Mouse (Mus musculus) inflammation-experienced regulatory T-cells, adult 6 months (primary cell): ENCODE data around the gene Gal3st2. TPM values are rescaled to one million over a fixed set of nuclear protein-coding genes. Genes with fewer than 3 reads are reported as not detected.
A peak's percentile ranks its signal among the peaks of the same experiment; 100 is the strongest.
"Not testable (repeated sequence)": the region's sequence is repeated elsewhere in the genome, so short reads cannot be mapped to it uniquely, and the experiment has no call there.

ENCODE experiments used
- ATAC-seq: one replicate; pipeline ENCODE4 v1.8.0; 2017
- polyA plus RNA-seq, 3 experiments: library from polyadenylated mRNA; unstranded; fragments of 100-300 nt; shearing (Covaris generic); gene quantifications; one replicate each; pipeline ENCODE4 v1.2.1; 2017

The Gal3st2 gene
- polyA plus RNA-seq, result not detected

DNA sequence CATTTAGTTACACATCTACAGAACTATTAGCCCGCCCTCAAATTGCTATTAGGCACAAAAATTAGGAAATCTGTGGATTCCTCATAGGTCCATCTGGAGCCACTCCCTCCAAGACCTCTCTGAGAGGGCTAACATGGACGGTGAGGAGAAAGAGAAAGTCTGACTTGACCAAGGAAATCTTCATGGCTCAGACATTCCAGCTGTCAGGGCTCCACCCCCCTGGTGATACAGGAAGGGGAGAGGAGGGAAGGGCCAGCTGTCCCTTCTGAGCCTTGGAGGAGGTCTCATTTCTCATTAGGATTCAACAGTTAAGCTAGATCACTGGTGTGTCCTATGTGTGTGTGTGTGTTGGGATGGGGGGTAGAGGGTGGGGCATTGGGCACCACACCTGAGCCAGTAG, at the start of gene Gal3st2:
TSS of gene Gal3st2 (plus strand) at position 259 of the 400 bp plus-strand sequence.
- not testable (repeated sequence) for ATAC-seq

DNA sequence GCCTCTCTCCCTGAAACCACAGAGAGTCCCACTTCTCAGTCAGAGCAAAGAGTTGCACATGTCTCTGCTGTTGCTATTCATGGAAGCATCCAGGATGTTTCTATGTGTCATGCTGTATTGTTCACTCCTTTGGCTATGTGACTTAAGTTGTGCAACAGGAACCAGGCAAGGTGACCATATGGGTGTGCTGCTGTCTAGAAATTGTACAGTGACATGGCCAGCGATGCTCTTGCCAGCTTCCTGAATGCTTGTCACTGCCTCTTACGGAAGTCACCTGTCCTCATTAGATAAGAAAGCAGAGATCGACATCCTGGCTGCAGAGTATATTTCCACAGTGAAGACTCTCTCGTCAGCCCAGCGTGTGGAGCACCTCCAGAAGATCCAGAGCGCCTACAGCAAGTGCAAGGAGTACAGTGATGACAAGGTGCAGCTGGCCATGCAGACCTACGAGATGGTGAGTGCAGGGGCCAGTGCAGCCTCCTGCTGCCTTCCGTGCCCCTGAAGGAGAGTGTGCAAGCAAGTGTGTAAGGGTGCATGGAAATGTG, 49.5 kb upstream of the Gal3st2 start:
- no peak for ATAC-seq

- no peak for ATAC-seq
These were observed 43.1 kb upstream of the Gal3st2 start for GRCm38 (mm10) chr1:93817823-93818532.

- ATAC-seq, result no peak
These were observed 42.4 kb upstream of the Gal3st2 start for GRCm38 (mm10) chr1:93818722-93819121.

GRCm38 (mm10) chr1:93823796-93824495, 37.2 kb upstream of the Gal3st2 start:
- no peak for ATAC-seq

- peak; percentile 14 for ATAC-seq
These were observed 36.5 kb upstream of the Gal3st2 start, which contains the start of gene D2hgdh for GRCm38 (mm10) chr1:93824609-93825008. TSS of gene D2hgdh (plus strand) at chr1:93824909.

DNA sequence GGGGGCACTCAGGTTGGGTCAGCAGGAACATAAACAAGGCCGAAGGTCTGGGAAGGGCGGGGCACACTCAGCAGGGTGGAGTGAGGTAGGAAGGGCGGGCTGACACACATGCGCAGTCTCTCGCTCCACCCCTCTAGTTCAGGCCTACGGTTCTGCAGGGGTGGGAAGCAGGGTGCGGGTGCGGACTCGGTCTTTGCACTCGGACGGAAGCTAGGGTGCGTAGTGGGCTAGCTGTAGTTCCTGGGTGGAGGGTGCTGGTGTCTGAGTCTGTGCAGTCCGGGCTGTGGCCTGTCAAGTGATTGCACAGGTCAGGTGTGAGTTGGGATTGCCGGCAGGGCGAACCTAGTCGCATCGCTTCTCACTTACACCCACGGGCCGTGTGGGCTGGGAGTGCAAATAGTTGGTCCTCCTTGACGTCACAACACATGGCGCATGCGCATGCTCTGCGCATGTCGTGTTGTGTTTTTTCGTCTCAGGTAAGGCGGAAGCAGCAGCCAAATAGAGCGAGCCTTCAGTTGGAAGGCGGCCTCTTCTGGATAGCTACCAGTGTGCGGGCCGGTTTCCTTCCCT, 35.9 kb upstream of the Gal3st2 start:
- ATAC-seq, result peak; percentile 88

- peak; percentile 4 for ATAC-seq
These were observed 35.2 kb upstream of the Gal3st2 start for GRCm38 (mm10) chr1:93825771-93826539.

GRCm38 (mm10) chr1:93826540-93826835, 34.6 kb upstream of the Gal3st2 start:
- ATAC-seq, result no peak

DNA sequence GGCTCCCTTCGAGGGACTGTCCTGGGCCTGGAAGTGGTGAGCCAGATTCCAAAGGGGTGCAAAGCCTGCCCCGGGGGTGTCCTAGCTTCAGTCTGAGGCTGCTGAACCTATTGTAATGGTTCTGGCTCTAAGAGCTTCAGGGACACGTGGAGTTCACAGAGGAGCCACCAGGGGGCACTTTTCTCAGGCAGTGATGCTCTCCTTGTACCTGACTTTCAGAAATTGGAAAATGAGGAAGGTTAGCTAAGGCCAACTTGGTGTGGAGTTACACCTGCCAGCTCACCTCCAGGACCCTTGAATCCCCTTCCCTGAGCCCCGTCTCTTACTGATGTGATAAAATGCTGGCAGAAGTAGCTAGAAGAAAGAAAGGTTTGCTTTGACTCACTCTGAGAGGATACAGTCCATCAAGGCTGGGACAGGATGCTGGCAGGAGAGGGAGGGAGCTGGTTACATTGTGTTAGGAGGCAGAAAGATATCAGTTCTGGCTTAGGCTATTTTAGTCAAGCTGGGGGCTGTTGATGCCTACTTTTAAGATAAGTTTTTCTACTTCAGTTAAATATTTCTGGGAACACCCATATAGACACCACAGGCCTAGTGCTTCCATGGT, 28.2 kb upstream of the Gal3st2 start:
- ATAC-seq, result peak; percentile 75

- no peak for ATAC-seq
These were observed 26.4 kb upstream of the Gal3st2 start for GRCm38 (mm10) chr1:93834671-93835150.

- ATAC-seq, result no peak
These were observed 25.9 kb upstream of the Gal3st2 start for GRCm38 (mm10) chr1:93835211-93835610.

GRCm38 (mm10) chr1:93835876-93836531, 25.1 kb upstream of the Gal3st2 start:
- ATAC-seq, result no peak

- no peak for ATAC-seq
These were observed 24.6 kb upstream of the Gal3st2 start for GRCm38 (mm10) chr1:93836532-93836913.

GRCm38 (mm10) chr1:93837335-93837734, 23.8 kb upstream of the Gal3st2 start:
- ATAC-seq, result no peak

DNA sequence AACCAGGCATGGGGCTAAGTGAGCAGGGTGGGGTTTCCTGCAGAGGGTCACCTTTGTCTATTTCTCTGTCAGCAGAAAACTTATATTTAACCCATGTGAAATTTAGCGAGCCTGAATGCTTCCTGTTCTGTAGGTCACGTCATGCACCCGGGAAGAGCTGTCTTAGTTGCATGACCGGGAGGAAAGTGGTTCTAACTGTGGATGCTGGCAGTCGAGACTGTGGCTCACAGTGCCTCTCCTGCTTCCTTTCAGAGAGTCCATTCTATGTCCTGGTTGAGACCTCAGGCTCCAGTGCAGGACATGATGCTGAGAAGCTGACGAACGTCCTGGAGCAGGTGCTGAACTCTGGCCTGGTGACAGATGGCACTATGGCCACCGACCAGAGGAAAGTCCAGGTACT, 22.5 kb upstream of the Gal3st2 start:
- ATAC-seq, result not testable (repeated sequence)

GRCm38 (mm10) chr1:93845766-93846366, 15.2 kb upstream of the Gal3st2 start:
- ATAC-seq, result peak; percentile 70

DNA sequence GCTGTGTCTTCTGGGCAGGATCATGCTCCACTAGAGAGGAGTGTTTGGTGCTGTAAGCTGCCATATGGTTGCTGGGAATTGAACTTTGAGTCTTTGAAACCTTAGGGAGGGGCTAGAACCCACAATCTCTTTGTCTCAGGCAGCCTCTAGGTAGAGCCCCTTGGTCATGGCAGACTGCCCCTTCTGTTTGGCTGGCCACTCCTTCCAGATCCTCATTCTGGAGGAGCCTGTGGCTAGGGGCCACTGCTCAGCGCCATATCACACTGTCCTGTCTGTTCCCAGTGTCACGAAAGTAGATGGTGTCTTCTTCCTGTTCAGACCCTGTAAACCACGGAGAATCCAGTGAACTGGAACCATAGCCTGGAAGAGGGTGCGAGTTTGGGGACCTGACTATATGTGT, 5.3 kb upstream of the Gal3st2 start:
- not testable (repeated sequence) for ATAC-seq

DNA sequence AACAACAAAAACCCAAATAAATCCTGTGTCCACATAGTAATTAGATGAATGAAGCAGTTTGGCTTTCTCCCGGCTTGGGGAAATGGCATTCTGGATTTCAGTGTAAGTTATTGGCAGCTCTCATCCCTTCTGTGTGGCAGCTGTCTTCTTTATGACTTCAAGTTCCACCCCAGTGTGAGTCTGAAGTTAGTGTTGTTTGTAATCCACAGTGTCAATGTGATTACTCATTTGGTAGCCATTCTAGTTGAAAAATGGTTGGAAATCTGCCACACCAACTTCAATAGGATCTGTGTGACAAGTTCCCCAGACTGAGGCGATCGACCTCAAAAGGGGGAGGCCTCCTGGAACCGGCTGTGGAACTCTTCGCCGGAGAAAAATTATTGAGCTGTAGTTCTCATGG, 3.7 kb upstream of the Gal3st2 start:
- ATAC-seq, result no peak

- no peak for ATAC-seq
These were observed 3.1 kb upstream of the Gal3st2 start for GRCm38 (mm10) chr1:93857991-93858390.

- no peak for ATAC-seq
These were observed 1.5 kb upstream of the Gal3st2 start for GRCm38 (mm10) chr1:93859619-93860018.
